Mouse (Mus musculus): ENCODE data around the gene Pigl.

DNA sequence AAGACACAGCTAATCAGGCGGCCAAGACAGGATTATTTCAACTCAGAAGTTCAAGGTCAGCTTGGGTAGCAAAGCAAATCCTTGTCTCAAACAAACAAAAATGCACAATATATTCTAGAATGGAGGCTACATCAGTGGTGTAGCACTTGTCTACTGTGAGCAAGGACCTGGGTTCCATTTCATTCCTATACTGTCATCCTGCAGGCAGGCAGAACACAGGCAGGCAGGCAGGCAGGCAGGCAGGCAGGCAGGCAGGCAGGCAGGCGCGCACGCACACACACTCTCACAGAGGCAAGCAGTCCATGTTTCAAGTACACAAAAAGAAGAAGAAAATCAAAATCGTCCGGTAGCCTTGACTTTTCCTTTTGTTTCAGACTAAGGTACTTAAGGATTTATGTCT is 9.3 kb upstream of the Pigl start:
- TF ChIP-seq CTCF (IDR thresholded peaks at IDR 0.05; ENCODE audit: low read depth) = no peak
- no peak for TF ChIP-seq EP300 (IDR thresholded peaks at IDR 0.05; ENCODE audit: low read depth)

All from liver, embryonic 14.5 days (tissue).